Mouse (Mus musculus) adrenal gland, postnatal 36 days (tissue): Measurements from ENCODE around the gene AC129217.1. TPM values are rescaled to one million over a fixed set of nuclear protein-coding genes. Genes with fewer than 3 reads are reported as not detected.
"Not testable (repeated sequence)": the region's sequence is repeated elsewhere in the genome, so short reads cannot be mapped to it uniquely, and the experiment has no call there.

ENCODE experiments used
- DNase-seq, 2 experiments: peaks; one replicate each; pipeline ENCODE4 v3.0.0; 2021; ENCODE audit warnings: mixed read lengths in 1 of 2
- microRNA-seq: library from miRNA; unstranded; fragments of <30 nt; microRNA quantifications from one replicate; pipeline ENCODE4 v1.2.0, GENCODE M21; 2021
- total RNA-seq, 2 experiments: library from RNA; stranded (reverse); gene quantifications; 2 replicates each; pipeline ENCODE4 v1.2.3; 2021

Gene AC129217.1
- total RNA-seq, 2 experiments from 2014 or later = 1.7 TPM; not detected in 1

DNA sequence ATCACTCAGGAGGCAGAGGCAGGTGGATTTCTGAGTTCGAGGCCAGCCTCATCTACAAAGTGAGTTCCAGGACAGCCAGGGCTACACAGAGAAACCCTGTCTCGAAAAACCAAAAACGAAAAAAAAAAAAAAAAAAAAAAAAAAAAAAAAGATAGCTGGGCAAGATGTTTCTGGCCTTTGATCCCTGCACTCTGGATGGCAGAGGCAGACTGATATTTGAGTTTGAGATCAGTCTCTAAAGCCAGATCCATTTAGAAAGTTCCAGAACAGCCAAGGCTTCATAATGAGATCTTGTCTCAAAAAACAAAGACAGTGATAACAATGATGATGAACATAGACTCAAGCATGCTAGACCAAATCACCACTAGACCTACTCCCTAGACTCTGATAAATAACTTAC, 40.8 kb downstream of the AC129217.1 start:
- not testable (repeated sequence) for DNase-seq

DNA sequence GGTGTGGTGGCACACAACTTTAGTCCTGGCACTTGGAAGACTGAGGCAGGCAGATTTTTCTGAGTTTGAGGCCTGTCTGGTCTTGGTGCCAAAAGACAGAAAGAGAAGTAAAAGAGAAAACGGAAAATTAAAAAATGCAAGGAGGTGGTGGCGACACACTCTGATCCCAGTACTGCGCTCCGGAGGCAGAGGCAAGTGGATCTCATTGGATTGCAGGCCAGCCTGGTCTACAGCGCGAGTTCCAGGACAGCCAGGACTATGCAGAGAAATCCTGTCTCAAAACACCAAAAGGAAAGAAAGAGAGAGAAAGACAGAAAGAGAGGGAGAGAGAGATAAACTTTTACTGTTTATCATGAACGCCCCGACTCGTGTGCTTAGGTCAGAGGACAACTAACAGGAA, 41.3 kb downstream of the AC129217.1 start:
- peak in 1 of 2 experiments; percentile 19 for DNase-seq

DNA sequence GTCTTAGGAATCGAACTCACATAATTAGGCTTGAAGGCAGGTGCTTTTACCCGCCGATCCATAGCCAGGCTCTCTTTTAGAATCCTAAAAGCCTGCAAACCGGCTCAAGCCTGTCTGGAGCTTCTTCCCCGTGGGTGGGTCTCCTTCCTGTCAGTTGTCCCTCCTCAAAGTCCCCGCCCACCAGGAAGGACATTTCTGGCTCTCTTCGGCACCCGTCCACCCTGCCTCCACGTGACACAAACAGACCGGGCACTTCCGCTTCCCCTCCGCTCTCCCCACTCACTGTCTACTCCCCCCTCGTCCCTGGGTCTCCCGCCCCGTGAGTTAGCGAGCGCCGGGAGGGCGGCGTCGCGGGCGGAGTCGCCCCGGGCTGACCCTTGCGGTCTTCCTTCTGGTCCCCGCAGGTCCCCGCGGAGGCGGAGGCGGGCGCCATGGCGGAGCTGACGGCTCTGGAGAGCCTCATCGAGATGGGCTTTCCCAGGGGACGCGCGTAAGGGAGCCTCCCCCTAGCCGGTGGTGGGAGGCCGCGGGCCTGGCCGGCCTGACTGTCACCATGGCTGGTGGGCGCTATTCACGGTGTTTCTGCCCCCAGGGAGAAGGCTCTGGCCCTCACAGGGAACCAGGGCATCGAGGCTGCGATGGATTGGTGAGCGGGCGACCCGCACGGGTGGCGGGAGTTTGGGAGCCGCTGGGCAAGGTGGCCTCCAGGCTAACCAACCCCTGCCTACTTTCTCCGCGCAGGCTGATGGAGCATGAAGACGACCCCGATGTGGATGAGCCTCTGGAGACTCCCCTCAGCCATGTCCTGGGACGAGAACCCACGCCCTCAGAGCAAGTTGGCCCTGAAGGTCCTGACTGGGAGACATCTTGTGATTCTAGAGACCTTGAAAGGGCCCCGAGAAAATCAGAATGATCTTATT, 42.0 kb downstream of the AC129217.1 start, which contains the start of gene Ubxn1:
Gene Ubxn1 (plus strand): TSS at position 230 of the 920 bp plus-strand sequence.
- DNase-seq = peak; percentile 97 to 98

DNA sequence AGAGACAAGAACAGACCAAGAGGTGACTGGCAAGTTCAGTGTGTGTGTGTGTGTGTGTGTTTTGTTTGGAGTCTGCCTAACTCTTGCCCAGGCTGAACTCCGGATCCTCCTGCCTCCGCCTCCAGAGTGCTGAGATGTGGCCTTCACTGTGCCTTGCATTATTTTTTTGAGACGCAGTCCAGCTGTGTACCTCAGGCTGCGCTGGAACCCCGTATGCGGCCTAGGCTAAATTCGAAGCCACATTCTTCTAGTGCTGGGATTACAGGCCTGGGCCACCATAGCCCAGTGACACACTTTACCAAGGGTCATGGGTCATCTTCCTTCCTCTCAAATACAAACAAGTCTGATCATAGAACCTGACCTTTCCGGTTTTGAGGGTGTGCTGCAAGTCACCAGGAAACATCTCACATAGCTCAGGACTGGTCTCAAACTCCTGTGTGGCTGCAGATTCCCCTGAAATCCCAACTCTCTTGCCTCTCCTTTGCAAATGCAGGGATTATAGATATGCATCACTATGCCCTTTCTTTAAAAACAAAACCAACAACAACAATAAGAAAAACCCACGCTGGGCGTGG, 42.8 kb downstream of the AC129217.1 start:
- peak in 1 of 2 experiments; percentile 23 for DNase-seq

DNA sequence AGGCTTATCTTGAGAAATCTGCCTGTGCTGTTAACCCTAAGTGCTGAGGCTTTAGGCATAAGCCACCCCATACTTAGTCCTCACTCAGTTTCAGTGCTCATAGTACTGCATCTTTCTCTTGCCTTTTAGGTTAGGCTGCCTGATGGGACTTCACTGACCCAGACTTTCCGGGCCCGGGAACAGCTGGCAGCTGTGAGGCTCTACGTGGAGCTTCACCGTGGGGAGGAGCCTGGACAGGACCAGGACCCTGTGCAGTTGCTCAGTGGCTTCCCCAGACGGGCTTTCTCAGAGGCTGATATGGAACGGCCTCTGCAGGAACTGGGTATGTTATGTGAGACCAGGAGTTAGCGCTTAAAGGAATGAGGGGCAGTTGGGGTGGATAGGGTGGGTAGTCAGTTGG, 45.5 kb downstream of the AC129217.1 start:
- DNase-seq = no peak

DNA sequence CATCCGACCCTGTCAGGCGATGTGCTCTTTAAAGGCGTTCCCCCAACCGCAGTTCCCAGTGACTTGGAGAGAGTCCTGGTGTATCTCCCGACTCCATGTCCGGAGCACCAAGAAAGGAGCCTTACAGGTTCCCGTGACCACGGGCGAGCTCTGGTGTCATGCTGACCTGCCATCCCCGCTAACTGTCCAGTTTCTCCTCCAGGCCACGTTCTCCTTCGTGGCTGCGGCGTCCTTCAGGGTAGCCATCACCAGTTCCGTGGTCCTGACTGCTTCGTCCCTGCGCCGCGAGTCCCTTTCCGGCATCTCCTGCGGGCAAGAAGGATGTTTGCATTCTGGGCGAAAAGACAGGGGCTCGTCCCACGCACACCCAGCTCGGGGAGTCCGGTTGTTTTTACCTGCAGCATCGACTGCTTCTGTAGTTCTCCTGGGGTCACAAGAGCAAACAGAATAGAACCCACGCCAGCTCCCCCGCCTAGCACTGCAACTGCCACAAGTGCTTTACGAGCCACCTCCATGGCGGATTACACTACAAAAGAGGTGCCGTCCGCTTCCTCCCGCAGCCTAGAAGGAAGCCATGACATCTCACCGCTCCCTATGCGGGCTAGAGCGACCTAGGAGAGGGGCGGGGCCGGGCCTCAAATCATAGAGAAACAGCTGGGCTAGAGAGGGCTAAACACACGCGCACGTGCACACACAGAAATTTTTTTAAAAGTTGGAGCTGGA, 50.9 kb downstream of the AC129217.1 start, which contains the start of gene Uqcc3:
Gene Uqcc3 (minus strand): TSS at position 613 of the 723 bp plus-strand sequence.
- peak; percentile 92 to 93 for DNase-seq

DNA sequence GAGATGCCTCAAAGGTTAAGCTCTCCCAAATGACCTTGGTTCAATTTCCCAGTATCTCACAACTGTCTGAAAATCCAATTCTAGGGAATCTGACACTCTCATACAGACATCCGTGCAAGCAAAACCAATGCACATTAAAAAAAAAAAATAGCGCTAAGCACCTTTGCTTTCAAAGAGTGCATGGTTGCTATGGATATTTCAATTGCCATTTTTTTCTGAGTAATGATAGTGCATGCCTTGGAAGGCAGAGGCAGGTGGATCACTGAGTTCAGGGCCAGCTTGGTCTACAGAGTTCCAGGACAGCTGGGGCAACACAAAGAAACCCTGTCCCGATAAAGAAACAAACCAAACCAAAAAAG, 51.4 kb downstream of the AC129217.1 start:
- no peak for DNase-seq

DNA sequence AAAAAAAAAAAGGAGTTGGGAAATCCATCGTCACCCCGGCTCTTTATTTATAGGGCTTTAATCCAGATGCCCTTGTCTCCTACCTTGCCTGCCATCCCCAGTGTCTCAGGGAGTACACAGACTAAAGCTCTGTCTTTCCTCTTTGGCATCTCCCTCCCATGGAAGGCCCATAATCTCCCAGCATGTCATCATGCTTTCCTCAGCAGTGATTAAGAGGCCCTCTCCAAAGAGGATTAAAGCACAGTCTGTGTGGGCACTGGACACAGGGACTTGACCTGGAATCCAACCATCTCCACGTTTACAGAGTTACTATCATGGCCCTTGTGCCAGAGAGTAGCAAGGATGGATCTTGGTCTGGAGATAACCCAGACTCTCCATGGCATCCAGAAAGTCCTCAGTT, 54.0 kb downstream of the AC129217.1 start, which contains the start of the genes Lbhd1 and Gm49403:
Gene Lbhd1 (plus strand): TSS at position 117 of the 400 bp plus-strand sequence.
Gene Gm49403 (plus strand): TSS at position 315 of the 400 bp plus-strand sequence.
- no peak for DNase-seq

DNA sequence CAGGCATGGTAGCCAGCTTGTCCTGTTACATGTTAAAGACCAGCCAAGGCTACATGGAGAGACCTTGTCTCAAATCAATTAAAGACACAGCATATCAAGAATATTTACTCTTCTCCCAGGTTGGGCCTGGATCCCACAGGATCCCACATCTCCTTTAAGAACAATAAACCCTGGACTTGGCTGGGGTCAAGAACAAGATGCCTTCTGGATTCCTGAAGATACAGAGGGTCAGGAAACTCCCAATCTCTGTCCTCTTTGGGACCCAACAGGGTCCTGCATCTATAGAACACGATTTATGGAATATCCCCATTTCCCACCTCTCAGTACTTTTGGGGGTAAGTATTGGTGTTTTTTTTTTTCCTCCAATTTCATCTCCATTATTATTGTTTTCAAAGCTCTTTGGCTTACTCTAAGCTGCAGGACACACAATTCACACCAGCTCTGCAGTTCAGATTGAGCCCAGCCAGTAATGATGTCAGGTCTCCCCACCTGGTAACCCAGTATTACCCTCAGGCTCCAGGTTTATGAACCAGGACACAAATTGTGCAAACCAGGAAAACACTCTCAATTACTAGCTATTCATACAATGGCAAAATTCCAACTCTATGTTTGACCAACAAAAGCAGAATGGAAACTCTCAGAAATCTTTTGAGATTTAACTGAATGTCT, 57.5 kb downstream of the AC129217.1 start:
- DNase-seq = no peak

DNA sequence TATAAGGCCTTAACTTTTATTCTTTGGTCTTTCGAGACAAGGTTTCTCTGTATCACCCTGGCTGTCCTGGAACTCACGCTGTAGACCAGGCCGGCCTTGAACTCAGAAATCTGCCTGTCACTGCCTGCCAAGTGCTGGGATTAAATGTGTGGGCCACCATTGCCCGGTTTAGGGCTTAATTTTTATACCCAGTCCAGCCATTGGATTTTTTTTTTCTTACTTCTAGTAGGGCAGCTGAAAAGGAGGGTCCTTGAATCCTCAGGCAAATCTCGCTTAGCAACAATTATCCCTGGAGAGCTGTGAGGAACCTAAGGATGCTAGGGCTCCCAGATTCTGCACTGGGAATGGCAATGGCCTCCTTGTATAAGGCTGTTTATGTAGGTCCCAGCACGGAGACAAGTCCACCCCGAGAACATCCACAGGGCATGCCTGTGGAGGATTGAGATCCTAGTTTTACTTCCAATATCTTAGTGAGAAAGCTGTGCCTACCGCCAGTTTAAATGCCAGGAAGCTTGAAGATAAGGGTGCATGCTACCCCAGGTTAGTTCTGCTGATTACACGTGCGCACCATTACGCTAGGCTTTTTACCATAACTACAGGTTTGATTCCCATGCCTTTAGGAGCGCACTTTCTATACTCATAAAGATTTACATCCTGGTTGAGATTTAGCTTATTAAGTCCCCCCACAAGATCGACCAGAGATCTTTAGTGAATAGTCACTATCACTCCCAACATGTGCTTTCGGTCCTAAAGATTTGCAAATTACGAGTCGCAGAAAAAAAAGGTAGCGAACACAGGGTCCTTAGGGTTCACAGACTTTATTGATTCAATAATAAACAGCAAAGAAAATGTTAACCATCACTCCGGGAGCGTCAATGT, 58.3 kb downstream of the AC129217.1 start:
- DNase-seq = no peak

DNA sequence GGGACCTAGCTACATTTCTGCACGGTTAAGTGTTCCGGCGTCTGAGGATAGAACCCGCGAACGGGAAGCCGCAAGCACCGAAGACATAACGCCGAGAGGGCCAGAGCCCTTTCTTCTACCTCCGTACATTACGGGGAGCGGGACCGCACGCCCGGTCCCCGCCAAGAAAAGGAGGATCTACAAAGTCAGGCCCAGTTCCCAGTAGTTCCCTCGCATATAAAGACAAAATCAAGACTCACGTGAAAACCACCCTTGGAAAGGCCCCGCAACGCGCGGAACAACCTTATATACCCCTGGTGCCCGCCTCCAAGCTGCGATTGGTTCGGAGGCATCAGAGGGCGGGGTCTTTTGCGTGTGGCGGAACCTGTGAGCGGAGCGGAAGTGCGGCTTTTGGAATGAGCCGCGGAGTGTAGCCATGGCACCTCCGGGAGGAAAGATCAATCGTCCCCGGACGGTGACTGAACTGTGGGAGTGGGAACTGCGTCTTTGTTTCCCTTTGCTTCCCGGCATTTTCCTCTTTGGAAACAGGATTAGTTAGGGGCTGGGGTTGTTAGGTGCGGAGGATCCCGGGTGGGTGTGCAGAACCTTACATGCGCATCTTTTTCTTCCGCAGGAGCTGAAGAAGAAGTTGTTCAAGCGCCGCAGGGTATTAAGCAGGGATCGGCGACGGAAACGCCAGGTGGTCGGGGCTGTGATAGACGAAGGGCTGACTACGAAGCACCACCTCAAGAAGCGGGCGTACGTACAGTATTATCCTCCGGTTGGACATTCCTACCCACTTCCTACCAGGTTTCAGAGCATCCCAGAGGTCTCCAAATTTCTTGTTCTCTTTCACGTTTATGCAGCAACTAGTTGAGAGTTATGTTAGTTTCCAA, 59.2 kb downstream of the AC129217.1 start, which contains the start of the genes 1810009A15Rik and Gm49416:
Gene 1810009A15Rik (plus strand): TSS at position 343 of the 875 bp plus-strand sequence.
Gene Gm49416 (plus strand): TSS at position 416 of the 875 bp plus-strand sequence.
- DNase-seq = peak; percentile 94 to 96

Small RNA genes lying within 50 kb of the gene (microRNA-seq; reads per million reads assigned to microRNA genes)
- gene Mir5136 = not detected

Other genes starting within 250 kb of the AC129217.1 start
- under 1 TPM in 1 of 2 experiments, not detected in 1; 0.36 TPM for gene Slc22a8, start 238.5 kb upstream of the AC129217.1 start, total RNA-seq
- gene Slc22a6, start 211.7 kb upstream of the AC129217.1 start, total RNA-seq = not detected
- 1 to 10 TPM; 1.3 TPM for gene Chrm1, start 166.0 kb upstream of the AC129217.1 start, total RNA-seq
- 100 to 1,000 TPM; 354 to 445 TPM for gene Slc3a2, start 106.4 kb upstream of the AC129217.1 start, total RNA-seq
- 10 to 100 TPM; 52.3 to 71.2 TPM for gene Wdr74, start 93.9 kb upstream of the AC129217.1 start, total RNA-seq
- 1 to 10 TPM in 1 of 2 experiments, under 1 TPM in 1; 0.82 to 1.0 TPM for gene 1700092M07Rik, start 89.1 kb upstream of the AC129217.1 start, total RNA-seq
- gene Stx5a, start 88.4 kb upstream of the AC129217.1 start, total RNA-seq = 10 to 100 TPM; 83.6 to 92.9 TPM
- gene Nxf1, start 72.7 kb upstream of the AC129217.1 start, total RNA-seq = 100 to 1,000 TPM in 1 of 2 experiments, 10 to 100 TPM in 1; 94.7 to 144 TPM
- gene Tmem223, start 58.8 kb upstream of the AC129217.1 start, total RNA-seq = 100 to 1,000 TPM; 113 to 127 TPM
- 10 to 100 TPM; 44.8 to 69.2 TPM for gene Tmem179b, start 55.3 kb upstream of the AC129217.1 start, total RNA-seq
- 10 to 100 TPM; 11.2 to 16.7 TPM for gene Taf6l, start 43.4 kb upstream of the AC129217.1 start, total RNA-seq
- gene Polr2g, start 31.2 kb upstream of the AC129217.1 start, total RNA-seq = 10 to 100 TPM; 90.5 to 98.5 TPM
- 1 to 10 TPM; 2.0 to 2.9 TPM for gene Zbtb3, start 27.2 kb upstream of the AC129217.1 start, total RNA-seq
- 10 to 100 TPM; 31.7 to 32.2 TPM for gene Ttc9c, start 10.4 kb upstream of the AC129217.1 start, total RNA-seq
- 10 to 100 TPM; 61.8 to 67.6 TPM for gene Hnrnpul2, start 9.8 kb upstream of the AC129217.1 start, total RNA-seq
- 100 to 1,000 TPM; 132 to 176 TPM for gene Bscl2, start 7.7 kb downstream of the AC129217.1 start, total RNA-seq
- 1 to 10 TPM; 5.2 to 5.4 TPM for gene Gng3, start 9.4 kb downstream of the AC129217.1 start, total RNA-seq
- 1 to 10 TPM; 4.2 to 4.5 TPM for gene Lrrn4cl, start 21.0 kb downstream of the AC129217.1 start, total RNA-seq
- gene Ubxn1, start 41.7 kb downstream of the AC129217.1 start, total RNA-seq = 100 to 1,000 TPM; 177 to 218 TPM
- gene Uqcc3, start 51.1 kb downstream of the AC129217.1 start, total RNA-seq = 10 to 100 TPM; 49.9 to 79.8 TPM
- gene Lbhd1, start 54.0 kb downstream of the AC129217.1 start, total RNA-seq = 10 to 100 TPM in 1 of 2 experiments, 1 to 10 TPM in 1; 5.3 to 17.6 TPM
- gene Gm49403, start 54.2 kb downstream of the AC129217.1 start, total RNA-seq = not detected
- gene 1810009A15Rik, start 59.1 kb downstream of the AC129217.1 start, total RNA-seq = 10 to 100 TPM; 49.6 to 50.3 TPM
- gene Gm49416, start 59.2 kb downstream of the AC129217.1 start, total RNA-seq = 1 to 10 TPM; 1.0 to 4.2 TPM
- gene Ints5, start 63.2 kb downstream of the AC129217.1 start, total RNA-seq = 10 to 100 TPM; 23.7 to 25.8 TPM
- gene Ganab, start 68.3 kb downstream of the AC129217.1 start, total RNA-seq = 100 to 1,000 TPM; 190 to 201 TPM
- 10 to 100 TPM; 56.3 to 66.1 TPM for gene B3gat3, start 90.6 kb downstream of the AC129217.1 start, total RNA-seq
- 10 to 100 TPM; 38.7 to 61.5 TPM for gene Rom1, start 99.6 kb downstream of the AC129217.1 start, total RNA-seq
- gene Eml3, start 99.8 kb downstream of the AC129217.1 start, total RNA-seq = 10 to 100 TPM; 46.9 to 59.1 TPM
- gene Mta2, start 112.1 kb downstream of the AC129217.1 start, total RNA-seq = 10 to 100 TPM; 88.0 to 88.6 TPM
- gene Tut1, start 124.1 kb downstream of the AC129217.1 start, total RNA-seq = 10 to 100 TPM; 20.7 to 24.4 TPM
- gene Eef1g, start 137.3 kb downstream of the AC129217.1 start, total RNA-seq = 100 to 1,000 TPM; 331 to 363 TPM
- 100 to 1,000 TPM; 114 to 197 TPM for gene Ahnak, start 159.5 kb downstream of the AC129217.1 start, total RNA-seq